Mouse (Mus musculus) megakaryocyte progenitor cell, adult 5-6 weeks (primary cell): Measurements from ENCODE around the gene Nsg2. TPM values are rescaled to one million over a fixed set of nuclear protein-coding genes. Genes with fewer than 3 reads are reported as not detected.

Source experiments
- ATAC-seq: replicated peaks from 2 replicates; pipeline ENCODE4 v1.8.0; 2016; ENCODE audit warnings: mild to moderate bottlenecking, moderate TSS enrichment, inconsistent platforms; ENCODE audit not compliant: poor library complexity
- total RNA-seq, 2 experiments: library from RNA; stranded (forward) in 1 of 2; stranded (reverse) in 1 of 2; fragments of 157-497, 149-512 nt in 1 of 2; fragments of 200-1000 nt in 1 of 2; gene quantifications; 2 replicates each; pipeline versions ENCODE4 v1.2.3 to v1.2.4; 2015 to 2017

Gene Nsg2
- total RNA-seq, 2 experiments from 2014 or later, result 0.08 TPM; not detected in 1

DNA sequence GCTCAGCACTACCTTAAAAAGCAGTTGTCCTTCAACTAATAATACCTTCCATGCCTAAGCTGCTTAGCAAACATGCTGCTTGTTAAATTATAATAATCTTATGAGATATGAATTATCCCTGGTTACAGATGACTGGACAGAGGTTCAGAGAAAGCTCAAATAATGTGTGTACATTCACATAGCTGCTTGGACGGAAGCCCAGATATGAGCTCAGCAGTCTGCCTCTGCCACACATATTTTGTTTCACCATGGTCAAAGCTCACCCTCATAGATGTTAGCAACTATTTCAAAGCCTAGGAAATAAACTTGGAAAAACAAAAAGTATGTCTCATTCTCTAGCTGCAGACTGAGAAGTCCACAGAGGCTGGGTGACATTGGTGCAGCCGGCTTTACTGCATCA lies 74.9 kb downstream of the Nsg2 start:
- no peak for ATAC-seq

DNA sequence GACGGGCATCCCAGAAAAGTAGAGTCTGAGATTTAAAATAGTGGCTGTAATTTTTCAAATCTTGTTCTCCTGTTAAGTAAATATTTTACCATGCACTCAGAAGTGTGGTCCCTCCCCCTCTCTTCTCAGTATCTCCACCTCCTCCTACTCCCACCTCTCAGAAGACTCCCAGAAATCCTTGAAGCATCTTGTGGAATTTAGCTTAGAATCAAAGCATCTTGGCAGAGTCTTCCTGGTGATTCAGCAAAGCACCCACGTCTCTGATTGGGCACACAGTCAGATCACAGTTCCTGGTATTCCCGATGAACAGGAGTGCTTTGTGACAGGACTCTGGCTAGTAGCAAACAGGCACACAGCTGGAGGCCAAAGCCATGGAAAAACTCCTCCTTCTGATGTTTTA lies 83.2 kb downstream of the Nsg2 start:
- ATAC-seq, result no peak

DNA sequence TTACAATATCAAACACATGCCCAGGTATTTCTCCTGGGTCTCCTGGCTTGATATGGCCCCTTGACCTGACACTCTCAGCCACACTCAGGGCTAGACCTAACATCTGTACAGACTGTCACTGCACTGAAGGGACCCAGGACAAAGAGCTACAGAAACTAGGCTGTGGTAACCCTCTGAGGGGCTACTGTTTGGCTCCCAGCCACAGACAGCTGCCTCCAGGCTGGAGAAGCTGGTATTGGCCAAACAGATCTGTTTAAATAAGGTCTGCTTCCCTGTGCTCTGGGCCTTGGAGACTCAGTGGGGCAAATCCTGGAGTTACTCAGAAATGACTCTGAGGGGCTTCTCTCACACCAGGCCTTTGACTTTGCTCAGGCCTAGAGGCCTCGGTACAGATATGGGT lies 86.3 kb downstream of the Nsg2 start:
- no peak for ATAC-seq

DNA sequence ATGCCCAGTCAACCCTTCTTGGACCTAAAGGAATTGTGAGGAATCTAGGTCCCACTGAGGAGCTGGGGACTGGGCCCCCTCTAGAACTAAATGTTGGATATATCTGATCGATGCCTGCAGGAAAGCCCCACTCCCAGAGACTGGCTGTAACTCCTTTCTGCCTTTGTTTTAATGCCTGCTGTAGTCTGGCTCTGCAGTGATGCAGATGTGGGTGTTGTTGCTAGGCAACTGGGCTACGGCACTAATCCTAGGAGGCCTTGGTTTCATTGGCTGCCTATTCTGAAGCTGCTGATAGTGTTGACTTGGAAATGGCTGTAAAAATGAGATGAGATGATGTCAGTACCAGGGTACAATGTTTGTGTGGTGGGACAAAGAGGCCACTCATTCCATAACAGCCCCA lies 87.1 kb downstream of the Nsg2 start:
- ATAC-seq, result no peak

DNA sequence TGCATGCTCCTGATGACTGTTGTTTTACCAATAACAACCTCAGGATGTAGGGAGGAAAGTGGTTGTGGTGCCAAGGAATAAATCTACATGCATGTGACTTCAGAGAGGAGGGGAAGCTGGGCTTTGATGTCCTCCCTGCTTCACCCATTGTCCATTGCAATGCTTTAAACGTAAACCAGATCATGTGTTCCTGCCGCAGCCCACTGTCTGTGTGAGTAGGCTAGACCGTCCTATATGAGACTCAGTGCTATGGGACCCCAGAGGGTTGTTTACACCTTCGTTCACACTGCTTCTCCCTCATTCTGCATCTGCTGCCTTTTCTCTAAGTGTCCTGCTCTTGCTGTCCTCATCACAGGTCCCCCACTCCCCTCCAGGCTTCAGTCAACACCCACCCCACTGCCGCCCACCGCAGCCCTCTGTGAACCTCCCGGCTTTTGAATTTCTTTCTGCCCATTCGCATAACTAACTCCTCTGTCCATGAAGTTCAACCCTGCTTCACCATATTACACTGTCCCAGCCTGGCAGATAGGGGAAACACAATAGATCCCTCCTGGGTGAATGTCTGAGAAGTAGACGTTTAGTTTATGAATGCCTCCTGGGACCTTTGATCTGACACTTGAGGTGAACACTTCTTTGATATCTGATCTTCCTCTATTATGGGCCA lies 87.6 kb downstream of the Nsg2 start:
- no peak for ATAC-seq

DNA sequence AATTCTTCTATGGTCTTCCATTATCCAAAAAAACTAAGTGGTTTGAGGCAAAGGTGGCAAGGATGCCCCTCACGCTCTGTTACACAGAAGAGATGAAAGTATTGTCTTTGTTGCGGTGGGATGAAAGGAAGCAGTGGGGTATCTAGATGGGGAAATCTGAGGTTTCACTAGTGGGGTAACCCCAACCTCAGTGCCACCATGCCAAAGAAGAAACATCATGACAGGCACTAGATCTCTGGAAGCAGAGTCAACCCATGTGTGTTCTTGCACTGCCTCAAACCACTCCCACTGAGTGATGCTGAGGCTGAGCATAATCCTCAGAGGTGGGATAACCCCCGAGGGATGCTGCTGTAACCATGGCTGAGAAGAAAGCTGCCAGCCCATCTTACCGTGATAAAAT lies 95.5 kb downstream of the Nsg2 start:
- no peak for ATAC-seq

DNA sequence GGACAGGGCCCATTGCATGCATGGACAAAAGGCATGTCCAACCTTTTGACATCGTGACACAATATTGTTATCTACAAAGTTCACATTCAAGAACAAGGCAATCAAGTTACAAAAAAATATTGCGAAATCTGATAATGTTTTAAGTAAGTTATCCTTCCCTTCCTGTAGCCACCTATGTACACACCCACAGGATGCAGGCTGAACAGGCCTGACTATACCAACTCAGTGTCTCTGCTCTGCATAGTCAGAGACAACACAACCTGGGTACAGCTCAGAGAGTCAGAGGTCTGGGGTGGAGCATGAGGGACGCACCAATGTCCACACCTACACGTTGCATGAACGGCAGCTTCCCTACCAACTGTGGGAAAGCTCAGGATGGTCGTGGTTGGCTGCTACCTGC lies 96.1 kb downstream of the Nsg2 start:
- no peak for ATAC-seq

DNA sequence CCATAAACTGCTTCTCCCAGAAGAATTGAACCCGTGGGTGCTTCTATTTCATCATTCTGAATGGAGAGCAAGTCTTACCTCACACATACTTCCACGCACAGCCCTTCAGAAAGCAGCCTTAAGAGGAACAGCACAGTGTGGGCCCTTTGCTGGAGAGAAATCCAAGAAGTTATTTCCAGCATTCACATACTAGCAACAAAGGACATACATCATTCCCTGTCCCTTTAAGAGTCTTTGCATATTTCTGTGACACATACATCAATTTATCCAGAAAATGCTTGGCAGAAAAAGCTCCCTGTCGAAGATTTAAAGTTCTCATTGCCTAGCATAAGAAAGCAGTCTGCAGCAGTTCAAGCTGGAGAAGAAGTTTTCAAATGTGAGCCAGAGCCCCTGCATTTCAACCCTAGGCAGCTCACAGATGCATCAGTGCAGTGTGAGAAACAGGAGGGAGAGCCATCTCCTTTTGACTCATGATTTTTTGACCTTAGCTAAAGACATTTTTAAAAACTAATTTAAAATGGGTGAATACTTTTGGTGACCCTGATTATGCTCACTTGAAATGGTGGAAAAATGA lies 100.9 kb downstream of the Nsg2 start:
- no peak for ATAC-seq

DNA sequence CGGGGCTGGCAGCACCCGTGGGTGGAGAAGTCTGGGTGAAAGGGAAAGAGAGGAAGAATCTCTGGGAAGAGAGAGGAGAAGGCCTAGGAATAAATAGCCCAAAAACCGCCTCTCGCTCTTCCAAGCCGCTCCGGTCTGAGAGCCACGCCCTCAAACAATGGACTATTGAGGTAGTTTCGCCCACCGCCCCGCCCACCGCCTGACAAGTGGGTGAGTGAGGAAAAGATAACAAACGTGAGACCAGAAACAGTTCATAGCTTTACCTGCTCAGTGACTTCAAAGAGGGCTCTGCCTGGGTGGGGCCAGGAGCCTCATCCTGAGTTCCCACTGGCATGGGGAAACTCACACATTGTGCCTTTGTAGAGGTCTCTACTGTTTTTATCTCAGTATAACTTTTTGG lies 102.7 kb downstream of the Nsg2 start:
- no peak for ATAC-seq

DNA sequence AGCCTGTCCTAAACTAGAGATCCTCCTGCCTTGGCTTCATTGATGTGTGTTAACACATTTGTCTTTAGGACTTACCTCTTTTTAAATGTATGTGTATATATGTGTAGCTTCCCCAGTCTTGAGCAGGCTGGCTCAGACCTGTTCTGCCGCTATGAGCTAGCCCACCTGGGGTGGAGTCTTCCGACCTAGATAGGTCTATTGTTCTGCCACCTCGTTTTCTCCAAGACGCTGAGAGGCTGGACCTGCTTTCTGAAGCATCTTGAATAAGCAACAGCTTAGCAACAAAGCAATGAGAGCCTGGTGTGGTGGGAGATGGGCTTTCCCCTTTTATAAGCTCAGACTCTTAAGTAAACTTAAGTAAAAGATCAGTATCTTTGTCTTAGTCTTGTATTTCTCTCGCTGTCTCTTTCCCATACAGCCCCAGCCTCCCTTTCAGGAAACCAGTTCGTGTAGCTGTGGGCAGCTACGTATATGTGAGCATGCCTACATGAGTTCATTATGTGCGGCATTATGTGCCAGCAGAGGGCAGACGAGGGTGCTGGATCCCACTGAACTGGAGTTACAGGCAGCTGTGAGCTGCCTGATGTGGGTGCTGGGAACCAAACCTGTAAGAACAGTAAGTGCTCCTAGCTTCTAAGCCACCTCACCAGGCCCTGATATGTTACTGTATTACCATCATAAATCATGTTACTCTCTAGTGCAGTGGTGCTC lies 104.3 kb downstream of the Nsg2 start:
- ATAC-seq, result no peak

DNA sequence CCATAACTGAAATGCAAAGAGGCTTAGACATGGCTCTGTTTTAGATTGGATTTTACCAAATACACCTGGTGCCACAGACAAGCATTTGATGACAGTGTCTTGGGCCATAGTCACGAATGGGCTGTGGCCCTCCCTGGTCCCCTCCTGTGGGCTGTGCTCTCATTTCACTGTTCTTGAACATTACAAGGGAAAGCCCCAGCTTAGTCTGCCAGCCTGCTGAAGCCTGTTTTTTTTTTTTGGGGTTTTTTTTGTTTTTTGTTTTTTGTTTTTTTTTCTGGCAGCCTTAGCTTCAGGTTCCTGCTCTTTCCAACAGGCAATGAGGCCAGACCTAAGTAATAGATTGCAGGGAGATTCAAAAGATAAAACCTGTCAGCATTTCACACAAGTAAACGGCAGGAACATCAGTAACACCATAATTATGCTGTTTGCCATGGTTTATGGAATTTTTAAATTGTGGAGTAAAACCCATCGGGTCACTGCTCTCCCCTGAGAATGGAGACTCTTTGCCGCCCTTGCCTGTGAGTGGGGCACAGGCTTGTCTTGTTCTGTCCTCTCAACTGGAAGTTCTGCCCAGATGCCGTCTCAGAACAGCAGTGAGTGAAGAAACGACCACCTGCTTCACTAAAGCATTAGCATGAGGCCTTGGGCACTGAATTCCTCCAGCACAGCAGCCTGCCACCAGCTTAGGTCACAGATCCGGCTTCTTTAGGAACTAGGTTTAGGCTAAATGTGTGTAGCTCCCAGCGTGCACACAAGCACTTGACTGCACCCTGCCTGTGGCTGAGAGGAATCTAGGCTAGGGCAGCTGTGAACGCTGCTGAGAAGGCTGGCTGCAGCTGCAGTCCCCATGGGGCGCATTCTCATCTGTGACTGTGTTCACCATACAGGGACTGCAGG lies 105.7 kb downstream of the Nsg2 start:
- no peak for ATAC-seq

DNA sequence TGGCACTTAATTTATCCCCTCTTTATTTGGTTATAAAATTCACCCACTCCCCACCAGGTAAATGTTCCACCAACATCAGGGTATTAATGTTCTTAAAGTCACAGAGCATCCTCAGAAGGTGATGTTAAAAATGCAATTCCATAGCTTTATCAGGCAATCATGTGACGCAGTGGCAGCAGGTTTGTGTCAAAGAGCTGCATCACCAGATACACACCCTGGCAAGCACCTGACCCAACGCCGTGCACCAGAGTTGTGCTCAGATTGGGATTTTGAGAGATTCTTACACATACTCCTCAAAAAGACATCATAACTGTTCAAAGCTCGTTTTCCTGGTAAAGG lies 106.4 kb downstream of the Nsg2 start:
- ATAC-seq, result no peak

DNA sequence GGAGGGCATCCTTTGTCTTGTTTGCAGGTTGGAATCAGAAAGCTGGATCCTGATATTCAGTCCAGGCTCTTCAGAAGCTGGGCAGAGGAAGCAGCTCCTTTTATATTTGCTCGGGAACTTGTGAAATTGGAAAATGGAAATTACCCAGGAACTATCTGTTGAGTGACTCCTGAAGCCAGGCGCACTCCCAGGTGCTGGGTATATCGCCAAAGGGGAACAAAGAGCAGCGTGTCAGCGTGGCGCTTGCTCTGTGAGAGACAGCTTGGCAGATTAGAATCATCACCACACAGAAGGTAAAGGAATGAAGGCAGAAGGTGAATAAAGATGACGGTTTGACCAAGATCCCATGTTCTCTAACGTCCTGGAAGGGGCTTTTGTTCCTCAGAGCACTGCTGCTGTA lies 108.2 kb downstream of the Nsg2 start:
- no peak for ATAC-seq

Other genes starting within 250 kb of the Nsg2 start
- gene Cpeb4, start 128.3 kb upstream of the Nsg2 start, total RNA-seq (2015), result 9.4 and 15.3 TPM in 2 replicates
- gene Cpeb4, start 128.3 kb upstream of the Nsg2 start, total RNA-seq (2017), result 7.7 and 8.3 TPM in 2 replicates
- not detected in 2 replicates for gene 4930524B15Rik, start 34.9 kb upstream of the Nsg2 start, total RNA-seq (2015)
- gene 4930524B15Rik, start 34.9 kb upstream of the Nsg2 start, total RNA-seq (2017), result not detected in 2 replicates
- 0.07 TPM in 1 of 2 replicates, not detected in the other for gene Il9r, start 199.8 kb downstream of the Nsg2 start, total RNA-seq (2015)
- gene Il9r, start 199.8 kb downstream of the Nsg2 start, total RNA-seq (2017), result 0.30 TPM in 1 of 2 replicates, not detected in the other
- gene Snrnp25, start 205.0 kb downstream of the Nsg2 start, total RNA-seq (2015), result 56.5 and 60.4 TPM in 2 replicates
- 70.3 and 82.6 TPM in 2 replicates for gene Snrnp25, start 205.0 kb downstream of the Nsg2 start, total RNA-seq (2017)
- 0.22 TPM in 1 of 2 replicates, not detected in the other for gene Rhbdf1, start 221.8 kb downstream of the Nsg2 start, total RNA-seq (2015)
- gene Rhbdf1, start 221.8 kb downstream of the Nsg2 start, total RNA-seq (2017), result 0.25 and 2.9 TPM in 2 replicates
- gene Mpg, start 226.0 kb downstream of the Nsg2 start, total RNA-seq (2015), result 5.4 and 7.1 TPM in 2 replicates
- gene Mpg, start 226.0 kb downstream of the Nsg2 start, total RNA-seq (2017), result 5.3 and 7.8 TPM in 2 replicates